In the genomic region with DNA sequence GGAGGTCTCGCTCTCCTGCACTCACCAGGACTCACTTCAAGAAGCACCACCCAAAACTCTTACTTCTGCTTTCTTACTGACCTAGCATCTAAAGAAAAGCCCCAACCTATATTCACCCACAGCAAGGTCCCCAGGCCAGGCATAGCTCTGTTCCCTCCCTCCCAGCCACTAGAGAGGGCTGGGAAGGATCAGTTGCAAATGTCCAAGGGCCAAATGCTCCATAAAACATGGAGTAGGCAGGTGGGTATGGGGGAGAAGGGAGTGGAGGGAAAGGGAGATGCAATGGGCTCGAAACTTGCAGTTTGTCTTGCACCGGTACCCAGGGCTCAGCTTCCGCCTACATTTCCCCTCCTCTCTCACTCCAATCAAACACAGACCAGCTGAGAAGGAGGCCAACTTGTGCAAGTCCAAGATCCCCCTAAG, we compare ENCODE assay signal across 1 mouse cellular context.
TF ChIP-seq lines count a peak whose summit lies in the region.

Gene Siglecg (plus strand): TSS at position 74 of the 423 bp plus-strand sequence.

TF ChIP-seq in CH12.LX, 34 proteins besides CTCF, POLR2A, EP300 and RAD21 (continued from another document):
- TF ChIP-seq MAFK (IDR thresholded peaks at IDR 0.05; ENCODE audit: insufficient replicate concordance, low read length) = no peak
- TF ChIP-seq MYC (IDR thresholded peaks at IDR 0.05; ENCODE audit: low read depth, low read length) = no peak
TF ChIP-seq in CH12.LX: peak in this region for 10.
